Mouse (Mus musculus) MEL (cell line): ENCODE data around the gene Nucb1. TPM values are rescaled to one million over a fixed set of nuclear protein-coding genes. Genes with fewer than 3 reads are reported as not detected.
"Not testable (repeated sequence)": the region's sequence is repeated elsewhere in the genome, so short reads cannot be mapped to it uniquely, and the experiment has no call there.

ENCODE experiments used
- DNase-seq: peaks from one replicate; pipeline ENCODE4 v3.0.0; 2011; ENCODE audit warnings: low read depth, low spot score
- H3K27ac ChIP-seq: 2 replicates; pipeline ENCODE4 v1.5.1; 2012; ENCODE audit warnings: low read depth, mild to moderate bottlenecking, control low read depth, low read length, moderate library complexity; ENCODE audit not compliant: control insufficient read depth
- H3K27me3 ChIP-seq, 2 experiments: fragments of 150-350 bp in 1 of 2; sonication (generic) in 1 of 2; 2 replicates each; pipeline ENCODE4 v1.6.1; 2012; ENCODE audit warnings: low read length in 2 of 2, mild to moderate bottlenecking in 2 of 2, improper control_type of control experiment in 1 of 2, moderate library complexity in 1 of 2; ENCODE audit not compliant: insufficient read depth in 2 of 2, control insufficient read depth in 1 of 2
- H3K36me3 ChIP-seq, 2 experiments: 2 replicates each; pipeline ENCODE4 v1.6.1; 2012 to 2014; ENCODE audit warnings: low read length in 2 of 2, improper control_type of control experiment in 1 of 2, inconsistent platforms in 1 of 2, mild to moderate bottlenecking in 1 of 2; ENCODE audit not compliant: insufficient read depth in 2 of 2, control insufficient read depth in 1 of 2
- H3K4me1 ChIP-seq, 2 experiments: fragments of 150-350 bp in 1 of 2; sonication (generic) in 1 of 2; 2 replicates each; pipeline ENCODE4 v1.6.1; 2012; ENCODE audit warnings: low read length in 2 of 2, improper control_type of control experiment in 1 of 2, mild to moderate bottlenecking in 1 of 2; ENCODE audit not compliant: insufficient read depth in 2 of 2, control insufficient read depth in 1 of 2
- H3K4me3 ChIP-seq, 2 experiments: fragments of 150-350 bp in 1 of 2; sonication (generic) in 1 of 2; 2 replicates each; pipeline ENCODE4 v1.5.1; 2012; ENCODE audit warnings: low read depth in 2 of 2, low read length in 2 of 2, mild to moderate bottlenecking in 2 of 2, moderate library complexity in 2 of 2, control low read depth in 1 of 2, improper control_type of control experiment in 1 of 2; ENCODE audit not compliant: control insufficient read depth in 1 of 2, insufficient read depth in 1 of 2
- H3K79me2 ChIP-seq: 2 replicates; pipeline ENCODE4 v1.6.1; 2012; ENCODE audit warnings: mild to moderate bottlenecking, low read length, moderate library complexity; ENCODE audit not compliant: control insufficient read depth, poor library complexity, insufficient read depth
- H3K9ac ChIP-seq: 2 replicates; pipeline ENCODE4 v1.6.1; 2012; ENCODE audit warnings: low read depth, mild to moderate bottlenecking, control low read depth, low read length, moderate library complexity; ENCODE audit not compliant: control insufficient read depth, poor library complexity, severe bottlenecking
- H3K9me3 ChIP-seq: fragments of 150-350 bp; sonication (generic); replicated peaks from 2 replicates; pipeline ENCODE4 v1.6.1; 2012; ENCODE audit warnings: mild to moderate bottlenecking, low read length, improper control_type of control experiment, moderate library complexity; ENCODE audit not compliant: insufficient read depth
- CHD2 ChIP-seq: IDR thresholded peaks from 2 replicates; pipeline ENCODE4 v1.6.1; 2011; ENCODE audit warnings: low read length, improper control_type of control experiment
- E2F4 ChIP-seq: IDR thresholded peaks from 2 replicates; pipeline ENCODE4 v1.6.1; 2011; ENCODE audit warnings: low read depth, low read length, improper control_type of control experiment, borderline replicate concordance
- EP300 ChIP-seq, 2 experiments: IDR thresholded peaks; 2 replicates each; pipeline ENCODE4 v1.6.1; 2011; ENCODE audit warnings: improper control_type of control experiment in 2 of 2, low read length in 2 of 2, low read depth in 1 of 2, mild to moderate bottlenecking in 1 of 2
- ETS1 ChIP-seq: IDR thresholded peaks from 2 replicates; pipeline ENCODE4 v1.6.1; 2012; ENCODE audit warnings: low read depth, mild to moderate bottlenecking, inconsistent platforms, low read length, improper control_type of control experiment, moderate library complexity
- GATA1 ChIP-seq: IDR thresholded peaks from 2 replicates; pipeline ENCODE4 v1.6.1; 2011; ENCODE audit warnings: low read depth, low read length, improper control_type of control experiment
- MYC ChIP-seq: IDR thresholded peaks from 2 replicates; pipeline ENCODE4 v1.6.1; 2011; ENCODE audit warnings: low read depth, mild to moderate bottlenecking, low read length, improper control_type of control experiment, moderate library complexity
- POLR2AphosphoS2 ChIP-seq: IDR thresholded peaks from 2 replicates; pipeline ENCODE4 v1.6.1; 2011; ENCODE audit warnings: low read length, improper control_type of control experiment
- RCOR1 ChIP-seq: IDR thresholded peaks from 2 replicates; pipeline ENCODE4 v1.6.1; 2012; ENCODE audit warnings: low read depth, mild to moderate bottlenecking, inconsistent platforms, low read length, improper control_type of control experiment
- SMC3 ChIP-seq: IDR thresholded peaks from 2 replicates; pipeline ENCODE4 v1.6.1; 2011; ENCODE audit warnings: low read depth, low read length, improper control_type of control experiment
- TAL1 ChIP-seq: IDR thresholded peaks from 2 replicates; pipeline ENCODE4 v1.6.1; 2012; ENCODE audit warnings: mild to moderate bottlenecking, inconsistent platforms, low read length, moderate library complexity, mixed read lengths
- TBP ChIP-seq: IDR thresholded peaks from 2 replicates; pipeline ENCODE4 v1.8.0; 2011; ENCODE audit warnings: low read depth, low read length, improper control_type of control experiment
- TCF12 ChIP-seq: IDR thresholded peaks from 2 replicates; pipeline ENCODE4 v1.6.1; 2014; ENCODE audit warnings: low read depth, mild to moderate bottlenecking, inconsistent platforms, low read length, improper control_type of control experiment, moderate library complexity
- USF1 ChIP-seq: IDR thresholded peaks from 2 replicates; pipeline ENCODE4 v1.6.1; 2014; ENCODE audit warnings: low read depth, mild to moderate bottlenecking, inconsistent platforms, low read length, improper control_type of control experiment, moderate library complexity
- USF2 ChIP-seq, 2 experiments: IDR thresholded peaks; 2 replicates each; pipeline ENCODE4 v1.6.1; 2011 to 2012; ENCODE audit warnings: improper control_type of control experiment in 2 of 2, low read length in 2 of 2, borderline replicate concordance in 1 of 2, inconsistent platforms in 1 of 2, low read depth in 1 of 2, mild to moderate bottlenecking in 1 of 2; ENCODE audit not compliant: insufficient read depth in 1 of 2
- ZNF384 ChIP-seq: IDR thresholded peaks from 2 replicates; pipeline ENCODE4 v1.6.1; 2012; ENCODE audit warnings: low read depth, mild to moderate bottlenecking, inconsistent platforms, low read length, improper control_type of control experiment
- polyA plus RNA-seq, 2 experiments: library from polyadenylated mRNA; stranded (reverse) in 1 of 2; unstranded in 1 of 2; fragments of >175 nt in 1 of 2; fragments of >200 nt in 1 of 2; gene quantifications; 2 replicates each; pipeline versions ENCODE4 v1.2.1 to v1.2.4; 2012; ENCODE audit warnings: low replicate concordance in 2 of 2, low read depth in 1 of 2; ENCODE audit not compliant: insufficient read length in 2 of 2, insufficient read depth in 1 of 2, missing spikeins in 1 of 2
- total RNA-seq: library from RNA; depleted of rRNA; stranded (reverse); fragments of 300-350 nt; gene quantifications from 2 replicates; pipeline ENCODE4 v1.2.3, GENCODE M21; 2012

Nucb1 gene
- total and polyA plus RNA-seq, 3 experiments = 92.3 to 343 (median 196) TPM

DNA sequence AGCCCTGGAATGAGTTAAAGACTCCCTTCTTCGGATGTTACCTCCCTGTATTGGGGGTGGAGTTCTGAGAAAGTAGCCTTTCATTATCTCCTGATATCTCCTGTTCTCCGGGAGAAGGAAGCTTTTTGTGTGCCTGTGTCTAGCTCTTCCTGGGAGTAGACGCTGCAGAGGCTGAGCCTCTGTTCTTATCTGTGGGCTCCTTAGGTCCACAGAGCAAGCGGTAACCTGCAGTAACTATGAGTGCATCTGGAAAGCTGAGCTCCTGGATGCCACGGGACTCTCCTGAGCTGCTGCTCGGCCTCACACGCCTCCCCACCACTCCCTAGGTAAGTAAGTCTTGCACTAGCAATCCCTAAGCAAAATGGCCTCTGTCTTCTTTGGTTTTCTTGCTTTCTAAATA is 24.0 kb downstream of the Nucb1 start (continued):
- TF ChIP-seq TBP (no peak), USF2 (IDR thresholded peaks at IDR 0.05; ENCODE audit: borderline replicate concordance in 1 of 2, insufficient read depth in 1 of 2, low read depth in 1 of 2, low read length in 2 of 2) (no peak), USF1 (no peak), MYC (no peak), SMC3 (no peak), ETS1 (no peak), ZNF384 (no peak), TAL1 (peak; percentile 21; the same call in 1 of the 2 replicates)

DNA sequence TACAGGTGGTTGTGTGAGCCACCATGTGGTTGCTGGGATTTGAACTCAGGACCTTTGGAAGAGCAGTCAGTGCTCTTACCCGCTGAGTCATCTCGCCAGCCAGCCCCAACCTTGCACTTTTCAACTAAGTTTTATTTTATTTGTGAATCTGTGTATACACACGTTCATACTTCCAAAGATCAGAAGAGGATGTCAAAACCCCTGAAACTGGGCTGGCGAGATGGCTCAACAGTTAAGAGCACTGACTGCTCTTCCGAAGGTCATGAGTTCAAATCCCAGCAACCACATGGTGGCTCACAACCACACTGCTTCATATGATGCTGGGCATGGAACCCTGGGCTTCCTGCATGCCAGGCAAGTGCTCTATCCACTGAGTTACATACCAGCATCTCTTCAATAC is 25.2 kb downstream of the Nucb1 start:
- not testable (repeated sequence) for H3K79me2 ChIP-seq
- peaks cover 4 to 31% of the 10 kb centered on the region in 2 experiments for H3K4me1 ChIP-seq
- peak; percentile 78 for TF ChIP-seq TBP
- TF ChIP-seq, all 39 proteins: peak for 1; not testable (repeated sequence) for 38
- H3K36me3 ChIP-seq = peaks cover 0 to 26% of the 10 kb centered on the region in 2 experiments; a peak in 2 of 4 replicates
- not testable (repeated sequence) for H3K9ac ChIP-seq, H3K27ac ChIP-seq, DNase-seq, H3K4me3 ChIP-seq, H3K27me3 ChIP-seq, H3K9me3 ChIP-seq

DNA sequence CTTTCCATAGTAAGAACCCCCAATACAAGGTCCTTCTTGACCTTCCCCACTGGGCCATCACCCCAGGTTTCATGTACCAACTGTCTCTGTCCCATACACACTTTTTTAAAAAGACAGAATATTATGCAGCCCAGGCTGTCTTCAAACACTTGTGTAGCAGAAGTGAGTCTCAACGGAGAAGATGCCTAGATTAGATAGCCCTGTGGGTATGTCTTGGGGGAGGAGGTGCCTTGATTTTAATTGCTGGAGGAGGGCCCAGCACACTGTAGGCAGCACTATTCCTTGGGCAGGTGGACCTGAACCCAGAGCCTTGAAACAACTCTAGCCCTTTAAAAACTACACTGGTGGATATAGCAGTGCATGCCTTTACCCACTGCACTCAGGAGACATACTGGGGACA is 28.0 kb downstream of the Nucb1 start:
- Histone ChIP-seq H3K9me3 (no peaks in the 10 kb centered on the region), H3K4me3 (no peak overlapping the region), H3K27ac (peak overlapping the region; percentile 5; the same call in 1 of the 2 replicates), H3K9ac (no peak overlapping the region), H3K79me2 (no peaks in the 10 kb centered on the region), H3K36me3 (peaks cover 0 to 18% of the 10 kb centered on the region in 2 experiments; a peak in 2 of 4 replicates), H3K4me1 (peaks cover 2 to 24% of the 10 kb centered on the region in 2 experiments; a peak in 3 of 4 replicates), H3K27me3 (no peaks in the 10 kb centered on the region)
- peak; percentile 59 for DNase-seq
- TF ChIP-seq USF1 = no peak
- TF ChIP-seq GATA1 = peak; percentile 85
- TF ChIP-seq POLR2AphosphoS2 = no peak
- TF ChIP-seq CHD2 = no peak
- TF ChIP-seq TCF12 = peak; percentile 46; the same call in 1 of the 2 replicates
- peak; percentile 36 to 62; a peak in 2 of 4 replicates for TF ChIP-seq EP300 (IDR thresholded peaks at IDR 0.05; ENCODE audit: low read depth in 1 of 2, low read length in 2 of 2)
- TF ChIP-seq RCOR1 = peak; percentile 71
- TF ChIP-seq E2F4 = no peak
- TF ChIP-seq ETS1 = peak; percentile 53
- 0 out of 2 replicates have a peak, but pooled peaks have one; percentile 17 for TF ChIP-seq ZNF384
